Mouse (Mus musculus) embryonic facial prominence, embryonic 13.5 days (tissue): ENCODE data around the gene Far1. TPM values are rescaled to one million over a fixed set of nuclear protein-coding genes. Genes with fewer than 3 reads are reported as not detected.
A peak's percentile ranks its signal among the peaks of the same experiment; 100 is the strongest.

Source experiments
- ATAC-seq: fragments of 200-750 bp; cut with Nextera tagmentation; 2 replicates; pipeline ENCODE4 v1.8.0; 2017; ENCODE audit warnings: low read depth; ENCODE audit not compliant: insufficient number of reproducible peaks, insufficient read depth, low FRiP score, low TSS enrichment
- H3K27ac ChIP-seq: fragments of 300-500 bp; sonication (generic); 2 replicates; pipeline ENCODE4 v1.5.1; 2015; ENCODE audit warnings: moderate library complexity, mild to moderate bottlenecking, inconsistent platforms
- H3K27me3 ChIP-seq: fragments of 300-500 bp; sonication (generic); 2 replicates; pipeline ENCODE4 v1.6.1; 2015; ENCODE audit warnings: mild to moderate bottlenecking, inconsistent platforms
- H3K36me3 ChIP-seq: fragments of 300-500 bp; sonication (generic); 2 replicates; pipeline ENCODE4 v1.6.1; 2015; ENCODE audit warnings: mild to moderate bottlenecking, inconsistent platforms
- H3K4me1 ChIP-seq: fragments of 300-500 bp; sonication (generic); 2 replicates; pipeline ENCODE4 v1.6.1; 2015; ENCODE audit warnings: inconsistent platforms
- H3K4me2 ChIP-seq: fragments of 300-500 bp; sonication (generic); 2 replicates; pipeline ENCODE4 v1.6.1; 2015; ENCODE audit warnings: moderate library complexity, mild to moderate bottlenecking, inconsistent platforms
- H3K4me3 ChIP-seq: fragments of 300-500 bp; sonication (generic); 2 replicates; pipeline ENCODE4 v1.5.1; 2015; ENCODE audit warnings: mild to moderate bottlenecking, inconsistent platforms
- H3K9ac ChIP-seq: fragments of 300-500 bp; sonication (generic); 2 replicates; pipeline ENCODE4 v1.6.1; 2015; ENCODE audit warnings: mild to moderate bottlenecking, inconsistent platforms
- H3K9me3 ChIP-seq: fragments of 300-500 bp; sonication (generic); 2 replicates; pipeline ENCODE4 v1.6.1; 2016; ENCODE audit warnings: inconsistent platforms
- WGBS: fragments of 180-500 bp; shearing (Covaris S2); methylation state at CpG from one replicate; pipeline ENCODE4 v1.1.7; 2015; ENCODE audit warnings: mixed read lengths; 5-methylcytosine and 5-hydroxymethylcytosine counted together
- polyA plus RNA-seq: library from polyadenylated mRNA; unstranded; fragments of >200 nt; fragmentation: Nextera tagmentation; extraction: Ambion mirVana; gene quantifications from 2 replicates; pipeline ENCODE4 v1.2.1, GENCODE M21; 2015

Far1 gene
- polyA plus RNA-seq, result 76.4 and 86.8 TPM in 2 replicates

- WGBS, result under 1% methylated on average over 71 of the region's 71 CpGs
- H3K4me2 ChIP-seq, result peak within 1 kb of the TSS; percentile 89
- H3K27me3 ChIP-seq, result 0 out of 2 replicates have a peak, but pooled peaks cover 2% of the 10 kb centered on the region
- H3K9ac ChIP-seq, result peak within 1 kb of the TSS; percentile 93
- H3K27ac ChIP-seq, result peak within 1 kb of the TSS; percentile 93
- peak within 1 kb of the TSS; percentile 92 for H3K4me3 ChIP-seq
- 0 out of 2 replicates have a peak, but pooled peaks cover 12% of the 10 kb centered on the region for H3K4me1 ChIP-seq
- peak; percentile 100 for ATAC-seq
- no peaks in the 10 kb centered on the region for H3K36me3 ChIP-seq
- H3K9me3 ChIP-seq, result no peaks in the 10 kb centered on the region
Observed at GRCm38 (mm10) chr7:113513286-113513962, at the start of gene Far1. TSS of gene Far1 (plus strand) at chr7:113513834.

GRCm38 (mm10) chr7:113468345-113468744 lies 45.3 kb upstream of the Far1 start:
- 74% methylated on average over 3 of the region's 3 CpGs for WGBS
- Histone ChIP-seq H3K9ac (no peak overlapping the region), H3K27me3 (no peaks in the 10 kb centered on the region), H3K36me3 (no peaks in the 10 kb centered on the region), H3K27ac (no peak overlapping the region), H3K4me2 (no peak overlapping the region), H3K9me3 (no peaks in the 10 kb centered on the region), H3K4me3 (no peak overlapping the region), H3K4me1 (no peaks in the 10 kb centered on the region)
- ATAC-seq, result no peak

GRCm38 (mm10) chr7:113470671-113471070 lies 43.0 kb upstream of the Far1 start:
- Histone ChIP-seq H3K4me1 (no peaks in the 10 kb centered on the region), H3K9ac (no peak overlapping the region), H3K4me3 (no peak overlapping the region), H3K4me2 (no peak overlapping the region), H3K9me3 (no peaks in the 10 kb centered on the region), H3K27me3 (no peaks in the 10 kb centered on the region), H3K36me3 (no peaks in the 10 kb centered on the region), H3K27ac (no peak overlapping the region)
- no peak for ATAC-seq
- 70% methylated on average over 2 of the region's 2 CpGs for WGBS

- no peak overlapping the region for H3K9ac ChIP-seq
- H3K4me2 ChIP-seq, result no peak overlapping the region
- 72% methylated on average over 1 of the region's 1 CpGs for WGBS
- H3K27me3 ChIP-seq, result no peaks in the 10 kb centered on the region
- H3K36me3 ChIP-seq, result no peaks in the 10 kb centered on the region
- H3K9me3 ChIP-seq, result no peaks in the 10 kb centered on the region
- H3K4me1 ChIP-seq, result no peaks in the 10 kb centered on the region
- no peak for ATAC-seq
- H3K4me3 ChIP-seq, result no peak overlapping the region
- H3K27ac ChIP-seq, result no peak overlapping the region
Observed at GRCm38 (mm10) chr7:113471653-113472052, 42.0 kb upstream of the Far1 start.

GRCm38 (mm10) chr7:113495792-113496191 lies 17.8 kb upstream of the Far1 start:
- no peak overlapping the region for H3K9ac ChIP-seq
- no peak for ATAC-seq
- no peaks in the 10 kb centered on the region for H3K27me3 ChIP-seq
- 79% methylated on average over 2 of the region's 2 CpGs for WGBS
- no peak overlapping the region for H3K4me2 ChIP-seq
- no peaks in the 10 kb centered on the region for H3K4me1 ChIP-seq
- H3K9me3 ChIP-seq, result no peaks in the 10 kb centered on the region
- no peak overlapping the region for H3K4me3 ChIP-seq
- H3K27ac ChIP-seq, result no peak overlapping the region
- H3K36me3 ChIP-seq, result no peaks in the 10 kb centered on the region

- ATAC-seq, result no peak
Observed at GRCm38 (mm10) chr7:113498413-113498812, 15.2 kb upstream of the Far1 start.

GRCm38 (mm10) chr7:113499821-113500220 lies 13.8 kb upstream of the Far1 start:
- Histone ChIP-seq H3K4me2 (no peak overlapping the region), H3K27ac (no peak overlapping the region), H3K9ac (no peak overlapping the region), H3K9me3 (no peaks in the 10 kb centered on the region), H3K36me3 (no peaks in the 10 kb centered on the region), H3K4me3 (no peak overlapping the region), H3K27me3 (no peaks in the 10 kb centered on the region), H3K4me1 (peaks cover under 1% of the 10 kb centered on the region; the same call in 1 of the 2 replicates)
- no peak for ATAC-seq
- WGBS, result 82% methylated on average over 6 of the region's 6 CpGs

More at GRCm38 (mm10) chr7:113498413-113498812, 15.2 kb upstream of the Far1 start:
- no peaks in the 10 kb centered on the region for H3K9me3 ChIP-seq
- H3K4me2 ChIP-seq, result no peak overlapping the region
- H3K4me1 ChIP-seq, result no peaks in the 10 kb centered on the region
- H3K9ac ChIP-seq, result no peak overlapping the region
- no peak overlapping the region for H3K4me3 ChIP-seq
- no peaks in the 10 kb centered on the region for H3K36me3 ChIP-seq
- no peaks in the 10 kb centered on the region for H3K27me3 ChIP-seq
- no peak overlapping the region for H3K27ac ChIP-seq
- 86% methylated on average over 3 of the region's 3 CpGs for WGBS

GRCm38 (mm10) chr7:113502453-113502852 lies 11.2 kb upstream of the Far1 start:
- Histone ChIP-seq H3K36me3 (no peaks in the 10 kb centered on the region), H3K27me3 (no peaks in the 10 kb centered on the region), H3K9ac (no peak overlapping the region), H3K4me1 (peaks cover 16% of the 10 kb centered on the region), H3K4me3 (no peak overlapping the region), H3K4me2 (no peak overlapping the region), H3K9me3 (no peaks in the 10 kb centered on the region), H3K27ac (no peak overlapping the region)
- WGBS, result 58% methylated on average over 3 of the region's 3 CpGs
- no peak for ATAC-seq

- peaks cover 16% of the 10 kb centered on the region for H3K4me1 ChIP-seq
- H3K36me3 ChIP-seq, result no peaks in the 10 kb centered on the region
- no peak overlapping the region for H3K9ac ChIP-seq
- no peaks in the 10 kb centered on the region for H3K27me3 ChIP-seq
- H3K4me3 ChIP-seq, result no peak overlapping the region
- H3K27ac ChIP-seq, result no peak overlapping the region
- H3K4me2 ChIP-seq, result no peak overlapping the region
- 33% methylated on average over 5 of the region's 5 CpGs for WGBS
- ATAC-seq, result no peak
- H3K9me3 ChIP-seq, result no peaks in the 10 kb centered on the region
Observed at GRCm38 (mm10) chr7:113505047-113505446, 8.6 kb upstream of the Far1 start.

- H3K36me3 ChIP-seq, result no peaks in the 10 kb centered on the region
- no peaks in the 10 kb centered on the region for H3K27me3 ChIP-seq
- no peaks in the 10 kb centered on the region for H3K9me3 ChIP-seq
- 33% methylated on average over 4 of the region's 4 CpGs for WGBS
- ATAC-seq, result no peak
- no peak overlapping the region for H3K9ac ChIP-seq
- peaks cover 16% of the 10 kb centered on the region for H3K4me1 ChIP-seq
- H3K4me3 ChIP-seq, result no peak overlapping the region
- 0 out of 2 replicates have a peak overlapping the region, but pooled peaks have one; percentile 13 for H3K27ac ChIP-seq
- H3K4me2 ChIP-seq, result no peak overlapping the region
Observed at GRCm38 (mm10) chr7:113505516-113506045, 8.1 kb upstream of the Far1 start.

- H3K4me3 ChIP-seq, result no peak overlapping the region
- H3K4me2 ChIP-seq, result no peak overlapping the region
- H3K4me1 ChIP-seq, result peaks cover 19% of the 10 kb centered on the region
- H3K9ac ChIP-seq, result no peak overlapping the region
- H3K27me3 ChIP-seq, result 0 out of 2 replicates have a peak, but pooled peaks cover 2% of the 10 kb centered on the region
- 56% methylated on average over 3 of the region's 3 CpGs for WGBS
- H3K9me3 ChIP-seq, result no peaks in the 10 kb centered on the region
- ATAC-seq, result no peak
- no peak overlapping the region for H3K27ac ChIP-seq
- no peaks in the 10 kb centered on the region for H3K36me3 ChIP-seq
Observed at GRCm38 (mm10) chr7:113507846-113508245, 5.8 kb upstream of the Far1 start.

GRCm38 (mm10) chr7:113511396-113511795 lies 2.2 kb upstream of the Far1 start:
- 76% methylated on average over 3 of the region's 3 CpGs for WGBS
- Histone ChIP-seq H3K4me1 (peaks cover 15% of the 10 kb centered on the region), H3K27ac (no peak overlapping the region), H3K4me2 (no peak overlapping the region), H3K9me3 (no peaks in the 10 kb centered on the region), H3K27me3 (0 out of 2 replicates have a peak, but pooled peaks cover 2% of the 10 kb centered on the region), H3K4me3 (no peak overlapping the region), H3K36me3 (no peaks in the 10 kb centered on the region), H3K9ac (no peak overlapping the region)
- no peak for ATAC-seq
